Mouse (Mus musculus): ENCODE measurements at regions not wholly inside any gene's neighbourhood (a gene's known extent, or its start where the extent isn't known, plus 50 kb on each side); places are given as distances from the start of the nearest gene placed in this dataset.
"Not testable (repeated sequence)": the region's sequence is repeated elsewhere in the genome, so short reads cannot be mapped to it uniquely, and the experiment has no call there.

- DNase-seq (ENCODE audit: low read depth): not testable (repeated sequence)
Observed at GRCm38 (mm10) chr2:17845447-17846092, 114.3 kb upstream of the Nebl start.

GRCm38 (mm10) chr2:17844662-17845446 lies 113.6 kb upstream of the Nebl start:
- no peak for DNase-seq (ENCODE audit: low read depth)

GRCm38 (mm10) chr2:17841963-17842362 lies 110.7 kb upstream of the Nebl start:
- no peak for DNase-seq (ENCODE audit: low read depth)

GRCm38 (mm10) chr2:17841546-17841945 lies 110.3 kb upstream of the Nebl start:
- DNase-seq (ENCODE audit: low read depth): no peak

- no peak for DNase-seq (ENCODE audit: low read depth)
Observed at GRCm38 (mm10) chr2:17840941-17841498, 109.8 kb upstream of the Nebl start.

- DNase-seq (ENCODE audit: low read depth): no peak
Observed at GRCm38 (mm10) chr2:17839649-17840048, 108.4 kb upstream of the Nebl start.

- DNase-seq (ENCODE audit: low read depth): no peak
Observed at GRCm38 (mm10) chr2:17838859-17839581, 107.8 kb upstream of the Nebl start.

GRCm38 (mm10) chr2:17838381-17838680 lies 107.1 kb upstream of the Nebl start:
- DNase-seq (ENCODE audit: low read depth): no peak

GRCm38 (mm10) chr2:17837541-17838380 lies 106.5 kb upstream of the Nebl start:
- no peak for DNase-seq (ENCODE audit: low read depth)

- no peak for DNase-seq (ENCODE audit: low read depth)
Observed at GRCm38 (mm10) chr2:17832726-17833125, 101.5 kb upstream of the Nebl start.

- no peak for DNase-seq (ENCODE audit: low read depth)
Observed at GRCm38 (mm10) chr2:17830216-17830615, 99.0 kb upstream of the Nebl start.

- no peak for DNase-seq (ENCODE audit: low read depth)
Observed at GRCm38 (mm10) chr2:17825271-17825670, 94.0 kb upstream of the Nebl start.

- no peak for DNase-seq (ENCODE audit: low read depth)
Observed at GRCm38 (mm10) chr2:17824176-17824575, 92.9 kb upstream of the Nebl start.

- DNase-seq (ENCODE audit: low read depth): no peak
Observed at GRCm38 (mm10) chr2:17822621-17823006, 91.3 kb upstream of the Nebl start.

GRCm38 (mm10) chr2:17821878-17822620 lies 90.8 kb upstream of the Nebl start:
- no peak for DNase-seq (ENCODE audit: low read depth)

GRCm38 (mm10) chr2:17811943-17812670 lies 80.8 kb upstream of the Nebl start:
- no peak for DNase-seq (ENCODE audit: low read depth)

Data from c-Kit-positive CD71-positive TER-119-negative erythroid progenitor cells, embryonic 14.5 days (primary cell).